Mouse (Mus musculus): ENCODE data around the gene Ptpn13. TPM values are rescaled to one million over a fixed set of nuclear protein-coding genes. Genes with fewer than 3 reads are reported as not detected.

Ptpn13 gene
- polyA plus RNA-seq (2017; shearing (Covaris generic)): 26.4 TPM

GRCm38 (mm10) chr5:103424678-103425319, at the start of gene Ptpn13:
Gene Ptpn13 (plus strand): TSS chr5:103425192.

GRCm38 (mm10) chr5:103629111-103629764, 204.2 kb downstream of the Ptpn13 start, which contains the start of gene Slc10a6:
Gene Slc10a6 (minus strand): TSS chr5:103629403.

Other genes starting within 250 kb of the Ptpn13 start
- gene Mapk10, start 213.9 kb upstream of the Ptpn13 start, polyA plus RNA-seq (2017; shearing (Covaris generic)): not detected
- gene Slc10a6, start 204.2 kb downstream of the Ptpn13 start, polyA plus RNA-seq (2017; shearing (Covaris generic)): not detected
- not detected for gene 1700016H13Rik, start 230.8 kb downstream of the Ptpn13 start, polyA plus RNA-seq (2017; shearing (Covaris generic))

All from CD4-positive, CD25-positive, alpha-beta regulatory T cell, adult 9 weeks (primary cell).